8 mouse cellular contexts compared by ENCODE assay signal in genomic region chr8:84192555-84192954, GRCm38 (mm10). TPM values are rescaled to one million over a fixed set of nuclear protein-coding genes. Genes with fewer than 3 reads are reported as not detected.
A peak's percentile ranks its signal among the peaks of the same experiment; 100 is the strongest.
DNase-seq lines count a peak whose midpoint lies in the region; ATAC-seq and TF ChIP-seq lines count a peak whose summit lies in the region.

No protein-coding gene starts in this region.

- TF ChIP-seq EP300 in liver, embryonic 14.5 days (IDR thresholded peaks at IDR 0.05; ENCODE audit: low read depth) = no peak

- H3K4me3 ChIP-seq in intestine, embryonic 14.5 days (ENCODE audit: low read depth, low read length) = peak overlapping the region; percentile 11; the same call in 1 of the 2 replicates
- peak overlapping the region; percentile 43 to 46 for H3K4me3 ChIP-seq in liver, embryonic 14.5 days (ENCODE audit: insufficient read depth in 1 of 2, low read depth in 2 of 2, low read length in 2 of 2)
- peak overlapping the region; percentile 30 for H3K4me3 ChIP-seq in stomach, embryonic 16.5 days (replicated peaks; ENCODE audit: low read length)

- peak overlapping the region; percentile 46 for H3K9ac ChIP-seq in intestine, embryonic 14.5 days (ENCODE audit: low read length)
- H3K9ac ChIP-seq in liver, embryonic 14.5 days (replicated peaks) = peak overlapping the region; percentile 18
- H3K9ac ChIP-seq in stomach, embryonic 16.5 days (ENCODE audit: low read length) = peak overlapping the region; percentile 61

- TF ChIP-seq CTCF in liver, embryonic 14.5 days (IDR thresholded peaks at IDR 0.05; ENCODE audit: low read depth) = no peak

- 3% methylated on average over 33 of the region's 33 CpGs for WGBS in intestine, embryonic 14.5 days
- WGBS in liver, embryonic 14.5 days (ENCODE audit: insufficient replicate concordance) = 4% methylated on average over 33 of the region's 33 CpGs
- WGBS in stomach, embryonic 16.5 days = 3% methylated on average over 33 of the region's 33 CpGs

- peak; percentile 63 for ATAC-seq in intestine, embryonic 14.5 days (replicated peaks; ENCODE audit: low FRiP score, low TSS enrichment, low read depth)
- ATAC-seq in liver, embryonic 14.5 days (ENCODE audit: insufficient read depth) = peak; percentile 82
- peak; percentile 73 for ATAC-seq in stomach, embryonic 16.5 days (ENCODE audit: insufficient read depth, low FRiP score)

- peaks cover 19% of the 10 kb centered on the region for H3K4me1 ChIP-seq in intestine, embryonic 14.5 days (replicated peaks; ENCODE audit: control insufficient read depth, insufficient read depth, low read length)
- peaks cover 11 to 13% of the 10 kb centered on the region in 2 experiments for H3K4me1 ChIP-seq in liver, embryonic 14.5 days (replicated peaks; ENCODE audit: control insufficient read depth in 2 of 2, insufficient read depth in 2 of 2, low read length in 1 of 2)
- peaks cover 21% of the 10 kb centered on the region for H3K4me1 ChIP-seq in stomach, embryonic 16.5 days (ENCODE audit: control insufficient read depth, insufficient read depth, low read length)

- peak overlapping the region; percentile 92 for H3K27ac ChIP-seq in intestine, embryonic 14.5 days (ENCODE audit: low read depth)
- no peak overlapping the region; the same call in 1 of the 2 replicates for H3K27ac ChIP-seq in liver, embryonic 14.5 days
- H3K27ac ChIP-seq in stomach, embryonic 16.5 days (ENCODE audit: low read length) = peak overlapping the region; percentile 93

- H3K4me2 ChIP-seq in intestine, embryonic 14.5 days (ENCODE audit: low read length) = peak overlapping the region; percentile 52
- H3K4me2 ChIP-seq in liver, embryonic 14.5 days (ENCODE audit: low read depth) = peak overlapping the region; percentile 54
- H3K4me2 ChIP-seq in stomach, embryonic 16.5 days (ENCODE audit: low read depth, low read length) = peak overlapping the region; percentile 61

- no peaks in the 10 kb centered on the region for H3K9me3 ChIP-seq in intestine, embryonic 14.5 days (ENCODE audit: control insufficient read depth, low read length)
- H3K9me3 ChIP-seq in liver, embryonic 14.5 days (ENCODE audit: control insufficient read depth, low read length) = no peaks in the 10 kb centered on the region
- no peaks in the 10 kb centered on the region for H3K9me3 ChIP-seq in stomach, embryonic 16.5 days (replicated peaks; ENCODE audit: control insufficient read depth, low read length)

- H3K27me3 ChIP-seq in intestine, embryonic 14.5 days (replicated peaks; ENCODE audit: control insufficient read depth, insufficient read depth, low read length) = no peaks in the 10 kb centered on the region
- no peaks in the 10 kb centered on the region; the same call in 1 of the 2 replicates for H3K27me3 ChIP-seq in liver, embryonic 14.5 days (ENCODE audit: control insufficient read depth, insufficient read depth, low read length)
- H3K27me3 ChIP-seq in stomach, embryonic 16.5 days (ENCODE audit: control insufficient read depth, insufficient read depth, low read length) = no peaks in the 10 kb centered on the region

- DNase-seq in kidney, adult 11 months = peak; percentile 34
- no peak for DNase-seq in kidney, adult 9 months
- peak; percentile 82 for DNase-seq in embryo, embryonic 10.5 days (ENCODE audit: low spot score)
- peak; percentile 78 to 84 for DNase-seq in gastrocnemius, postnatal 4 days (ENCODE audit: low spot score in 2 of 2)
- peak; percentile 94 for DNase-seq in intestine, embryonic 14.5 days (ENCODE audit: low spot score)
- peak in 2 of 3 experiments; percentile 59 to 64 for DNase-seq in liver, embryonic 14.5 days (ENCODE audit: low read depth in 3 of 3, low spot score in 3 of 3)
- peak; percentile 87 to 88 for DNase-seq in natural killer cell, adult 2 months (ENCODE audit: low spot score in 2 of 2)

- H3K36me3 ChIP-seq in intestine, embryonic 14.5 days (ENCODE audit: control insufficient read depth, insufficient read depth, low read length) = no peaks in the 10 kb centered on the region
- H3K36me3 ChIP-seq in liver, embryonic 14.5 days (replicated peaks; ENCODE audit: control insufficient read depth, insufficient read depth, low read depth) = no peaks in the 10 kb centered on the region
- H3K36me3 ChIP-seq in stomach, embryonic 16.5 days (ENCODE audit: control insufficient read depth, insufficient read depth, low read length) = no peaks in the 10 kb centered on the region

RNA-seq across cellular contexts. Expression of gene Nanos3, which starts 7.5 kb away (rescaled TPM):
- 1 to 10 TPM; 2.5 to 3.3 TPM for total RNA-seq in gastrocnemius, postnatal 4 days (2021)
- 4.1 and 4.4 TPM in 2 replicates for polyA plus RNA-seq in intestine, embryonic 14.5 days (2014; fragmentation: Nextera tagmentation; extraction: Ambion mirVana)
- polyA plus RNA-seq in liver, embryonic 14.5 days (2012; rRNA removed) = 0.12 TPM in 1 of 2 replicates, not detected in the other
- polyA plus RNA-seq in liver, embryonic 14.5 days (2014; fragmentation: Nextera tagmentation; extraction: Ambion mirVana) = not detected in 2 replicates
- 1.3 TPM in 1 of 2 replicates, not detected in the other for polyA plus RNA-seq in stomach, embryonic 16.5 days (2015; fragmentation: Nextera tagmentation; extraction: Ambion mirVana)

RNA-seq across cellular contexts. Expression of gene Zswim4, which starts 44.3 kb away (rescaled TPM):
- total RNA-seq in gastrocnemius, postnatal 4 days (2021) = 1 to 10 TPM; 9.5 to 9.8 TPM
- polyA plus RNA-seq in intestine, embryonic 14.5 days (2014; fragmentation: Nextera tagmentation; extraction: Ambion mirVana) = 10.9 and 11.5 TPM in 2 replicates
- 1.9 and 2.1 TPM in 2 replicates for polyA plus RNA-seq in liver, embryonic 14.5 days (2012; rRNA removed)
- 0.74 and 1.4 TPM in 2 replicates for polyA plus RNA-seq in liver, embryonic 14.5 days (2014; fragmentation: Nextera tagmentation; extraction: Ambion mirVana)
- polyA plus RNA-seq in stomach, embryonic 16.5 days (2015; fragmentation: Nextera tagmentation; extraction: Ambion mirVana) = 9.7 and 10.5 TPM in 2 replicates

RNA-seq across cellular contexts. Expression of gene 4930432K21Rik, which starts 44.7 kb away (rescaled TPM):
- 1 to 10 TPM; 1.4 to 1.9 TPM for total RNA-seq in gastrocnemius, postnatal 4 days (2021)
- polyA plus RNA-seq in intestine, embryonic 14.5 days (2014; fragmentation: Nextera tagmentation; extraction: Ambion mirVana) = 0.48 and 0.92 TPM in 2 replicates
- 0.15 and 0.19 TPM in 2 replicates for polyA plus RNA-seq in liver, embryonic 14.5 days (2012; rRNA removed)
- polyA plus RNA-seq in liver, embryonic 14.5 days (2014; fragmentation: Nextera tagmentation; extraction: Ambion mirVana) = 0.25 TPM in 1 of 2 replicates, not detected in the other
- 1.0 and 1.1 TPM in 2 replicates for polyA plus RNA-seq in stomach, embryonic 16.5 days (2015; fragmentation: Nextera tagmentation; extraction: Ambion mirVana)

RNA-seq across cellular contexts. Expression of gene Cc2d1a, which starts 44.8 kb away (rescaled TPM):
- 10 to 100 TPM; 18.2 to 21.8 TPM for total RNA-seq in gastrocnemius, postnatal 4 days (2021)
- 17.4 and 19.5 TPM in 2 replicates for polyA plus RNA-seq in intestine, embryonic 14.5 days (2014; fragmentation: Nextera tagmentation; extraction: Ambion mirVana)
- polyA plus RNA-seq in liver, embryonic 14.5 days (2012; rRNA removed) = 3.0 and 3.4 TPM in 2 replicates
- 2.3 and 3.6 TPM in 2 replicates for polyA plus RNA-seq in liver, embryonic 14.5 days (2014; fragmentation: Nextera tagmentation; extraction: Ambion mirVana)
- 25.5 and 25.7 TPM in 2 replicates for polyA plus RNA-seq in stomach, embryonic 16.5 days (2015; fragmentation: Nextera tagmentation; extraction: Ambion mirVana)

RNA-seq across cellular contexts. Expression of gene D8Ertd738e, which starts 57.0 kb away (rescaled TPM):
- 100 to 1,000 TPM; 197 to 218 TPM for total RNA-seq in gastrocnemius, postnatal 4 days (2021)
- polyA plus RNA-seq in intestine, embryonic 14.5 days (2014; fragmentation: Nextera tagmentation; extraction: Ambion mirVana) = 377 and 380 TPM in 2 replicates
- 95.7 and 127 TPM in 2 replicates for polyA plus RNA-seq in liver, embryonic 14.5 days (2012; rRNA removed)
- 261 and 262 TPM in 2 replicates for polyA plus RNA-seq in liver, embryonic 14.5 days (2014; fragmentation: Nextera tagmentation; extraction: Ambion mirVana)
- 271 and 289 TPM in 2 replicates for polyA plus RNA-seq in stomach, embryonic 16.5 days (2015; fragmentation: Nextera tagmentation; extraction: Ambion mirVana)
